Mouse (Mus musculus) central nervous system, embryonic 14 days (tissue): ENCODE results near the gene Cavin1. TPM values are rescaled to one million over a fixed set of nuclear protein-coding genes. Genes with fewer than 3 reads are reported as not detected.

Source experiments
- polyA plus RNA-seq: library from polyadenylated mRNA; depleted of rRNA; stranded (reverse); fragments of >200 nt; gene quantifications from 2 replicates; pipeline ENCODE4 v1.2.3, GENCODE M21; 2012; rRNA removed

Cavin1 gene
- polyA plus RNA-seq = 20.4 and 38.1 TPM in 2 replicates

GRCm38 (mm10) chr11:100970557-100970937 is at the start of gene Cavin1:
Gene Cavin1 (minus strand): TSS chr11:100970887.

GRCm38 (mm10) chr11:101009046-101009887 is 38.6 kb upstream of the Cavin1 start, which contains the start of gene Atp6v0a1:
Gene Atp6v0a1 (plus strand): TSS chr11:101009452.

GRCm38 (mm10) chr11:100939512-100940151 is 31.1 kb downstream of the Cavin1 start, which contains the start of gene Stat3:
Gene Stat3 (minus strand): TSS chr11:100939540.

Other genes starting within 250 kb of the Cavin1 start
- gene Rab5c, start 232.7 kb downstream of the Cavin1 start, polyA plus RNA-seq = 202 and 208 TPM in 2 replicates
- gene Kcnh4, start 210.9 kb downstream of the Cavin1 start, polyA plus RNA-seq = 26.0 and 29.2 TPM in 2 replicates
- gene Hcrt, start 208.0 kb downstream of the Cavin1 start, polyA plus RNA-seq = 0.15 and 0.38 TPM in 2 replicates
- gene Ghdc, start 199.9 kb downstream of the Cavin1 start, polyA plus RNA-seq = 5.9 and 8.0 TPM in 2 replicates
- gene Stat5b, start 120.2 kb downstream of the Cavin1 start, polyA plus RNA-seq = 15.6 and 17.7 TPM in 2 replicates
- 1.7 and 2.7 TPM in 2 replicates for gene Stat5a, start 111.5 kb downstream of the Cavin1 start, polyA plus RNA-seq
- 35.0 and 48.7 TPM in 2 replicates for gene Stat3, start 31.3 kb downstream of the Cavin1 start, polyA plus RNA-seq
- gene Atp6v0a1, start 38.6 kb upstream of the Cavin1 start, polyA plus RNA-seq = 146 and 170 TPM in 2 replicates
- 9.0 and 11.7 TPM in 2 replicates for gene Naglu, start 99.1 kb upstream of the Cavin1 start, polyA plus RNA-seq
- gene Hsd17b1, start 107.5 kb upstream of the Cavin1 start, polyA plus RNA-seq = 0.57 and 0.60 TPM in 2 replicates
- 53.2 and 56.6 TPM in 2 replicates for gene Coasy, start 111.7 kb upstream of the Cavin1 start, polyA plus RNA-seq
- gene Mlx, start 116.4 kb upstream of the Cavin1 start, polyA plus RNA-seq = 55.4 and 59.4 TPM in 2 replicates
- 26.7 and 35.7 TPM in 2 replicates for gene Psmc3ip, start 124.5 kb upstream of the Cavin1 start, polyA plus RNA-seq
- 61.6 and 65.4 TPM in 2 replicates for gene Retreg3, start 149.0 kb upstream of the Cavin1 start, polyA plus RNA-seq
- gene Tubg1, start 149.1 kb upstream of the Cavin1 start, polyA plus RNA-seq = 30.2 and 32.6 TPM in 2 replicates
- 25.1 and 25.6 TPM in 2 replicates for gene Tubg2, start 185.0 kb upstream of the Cavin1 start, polyA plus RNA-seq
- gene Cntnap1, start 199.6 kb upstream of the Cavin1 start, polyA plus RNA-seq = 3.3 and 5.1 TPM in 2 replicates
- 8.5 and 12.1 TPM in 2 replicates for gene Plekhh3, start 200.5 kb upstream of the Cavin1 start, polyA plus RNA-seq
- gene Ccr10, start 204.6 kb upstream of the Cavin1 start, polyA plus RNA-seq = 0.16 and 0.34 TPM in 2 replicates